Mouse (Mus musculus) cerebellum, adult 11-12 months (tissue): Measurements from ENCODE around the gene Zfp219.
A peak's percentile ranks its signal among the peaks of the same experiment; 100 is the strongest.

Experiments
- DNase-seq: peaks from one replicate; pipeline ENCODE4 v3.0.0; 2022

Zfp219 gene

GRCm38 (mm10) chr14:52018248-52019050 is 2.1 kb downstream of the Zfp219 start:
- peak; percentile 67 for DNase-seq

- peak; percentile 56 for DNase-seq
These were observed 2.9 kb downstream of the Zfp219 start for GRCm38 (mm10) chr14:52017662-52018061.

- peak; percentile 46 for DNase-seq
These were observed 3.7 kb downstream of the Zfp219 start for GRCm38 (mm10) chr14:52016625-52017405.

GRCm38 (mm10) chr14:52015445-52016100 is 5.0 kb downstream of the Zfp219 start, which contains the start of gene Tmem253:
Gene Tmem253, plus strand, starts transcription at chr14:52015658.
- peak; percentile 36 for DNase-seq

GRCm38 (mm10) chr14:52014761-52015311 is 5.7 kb downstream of the Zfp219 start:
- DNase-seq, result peak; percentile 67

GRCm38 (mm10) chr14:52014271-52014760 is 6.2 kb downstream of the Zfp219 start:
- DNase-seq, result peak; percentile 31

- DNase-seq, result peak; percentile 72
These were observed 6.7 kb downstream of the Zfp219 start for GRCm38 (mm10) chr14:52013771-52014219.

- peak; percentile 29 for DNase-seq
These were observed 7.4 kb downstream of the Zfp219 start for GRCm38 (mm10) chr14:52013021-52013610.

- DNase-seq, result peak; percentile 60
These were observed 8.0 kb downstream of the Zfp219 start for GRCm38 (mm10) chr14:52012553-52012952.

- peak; percentile 92 for DNase-seq
These were observed 8.4 kb downstream of the Zfp219 start for GRCm38 (mm10) chr14:52012085-52012484.

- peak; percentile 33 for DNase-seq
These were observed 8.8 kb downstream of the Zfp219 start for GRCm38 (mm10) chr14:52011683-52012082.

GRCm38 (mm10) chr14:52010446-52011111 is 10.0 kb downstream of the Zfp219 start:
- peak; percentile 78 for DNase-seq

GRCm38 (mm10) chr14:52009841-52010240 is 10.7 kb downstream of the Zfp219 start:
- DNase-seq, result peak; percentile 38

- DNase-seq, result no peak
These were observed 11.2 kb downstream of the Zfp219 start for GRCm38 (mm10) chr14:52009361-52009760.

- DNase-seq, result peak; percentile 94
These were observed 12.0 kb downstream of the Zfp219 start for GRCm38 (mm10) chr14:52008321-52009203.

GRCm38 (mm10) chr14:52006771-52007170 is 13.8 kb downstream of the Zfp219 start:
- no peak for DNase-seq

GRCm38 (mm10) chr14:52006241-52006640 is 14.3 kb downstream of the Zfp219 start:
- DNase-seq, result peak; percentile 53

- DNase-seq, result no peak
These were observed 14.9 kb downstream of the Zfp219 start for GRCm38 (mm10) chr14:52005616-52006015.

- no peak for DNase-seq
These were observed 15.4 kb downstream of the Zfp219 start for GRCm38 (mm10) chr14:52005141-52005540.

- DNase-seq, result peak; percentile 74
These were observed 16.5 kb downstream of the Zfp219 start for GRCm38 (mm10) chr14:52003981-52004495.
